Mouse (Mus musculus) stomach, embryonic 14.5 days (tissue): ENCODE measurements around the gene Cdkl4. TPM values are rescaled to one million over a fixed set of nuclear protein-coding genes. Genes with fewer than 3 reads are reported as not detected.
"Not testable (repeated sequence)": the region's sequence is repeated elsewhere in the genome, so short reads cannot be mapped to it uniquely, and the experiment has no call there.

ENCODE experiments used
- ATAC-seq: fragments of 200-750 bp; cut with Nextera tagmentation; 2 replicates; pipeline ENCODE4 v1.8.0; 2017; ENCODE audit warnings: low read depth, moderate TSS enrichment; ENCODE audit not compliant: insufficient number of reproducible peaks, insufficient read depth, low FRiP score
- H3K27ac ChIP-seq: fragments of 300-500 bp; sonication (generic); 2 replicates; pipeline ENCODE4 v1.5.1; 2014; ENCODE audit warnings: mild to moderate bottlenecking, low read length, moderate library complexity, mixed read lengths
- H3K27me3 ChIP-seq: fragments of 300-500 bp; sonication (generic); 2 replicates; pipeline ENCODE4 v1.6.1; 2014; ENCODE audit warnings: low read length, control low read depth, mixed read lengths; ENCODE audit not compliant: control insufficient read depth, insufficient read depth
- H3K36me3 ChIP-seq: fragments of 300-500 bp; sonication (generic); 2 replicates; pipeline ENCODE4 v1.6.1; 2014; ENCODE audit warnings: mild to moderate bottlenecking, control low read depth, low read length, moderate library complexity, mixed read lengths; ENCODE audit not compliant: control insufficient read depth, insufficient read depth
- H3K4me1 ChIP-seq: fragments of 300-500 bp; sonication (generic); 2 replicates; pipeline ENCODE4 v1.6.1; 2014; ENCODE audit warnings: low read length, control low read depth, mixed read lengths; ENCODE audit not compliant: control insufficient read depth, insufficient read depth
- H3K4me2 ChIP-seq: fragments of 300-500 bp; sonication (generic); replicated peaks from 2 replicates; pipeline ENCODE4 v1.6.1; 2014; ENCODE audit warnings: low read depth, low read length, control low read depth
- H3K4me3 ChIP-seq: fragments of 300-500 bp; sonication (generic); 2 replicates; pipeline ENCODE4 v1.5.1; 2014; ENCODE audit warnings: low read depth, low read length, control low read depth
- H3K9ac ChIP-seq: fragments of 300-500 bp; sonication (generic); replicated peaks from 2 replicates; pipeline ENCODE4 v1.6.1; 2014; ENCODE audit warnings: low read depth, mild to moderate bottlenecking, control low read depth, low read length, moderate library complexity, mixed read lengths
- H3K9me3 ChIP-seq: fragments of 300-500 bp; sonication (generic); 2 replicates; pipeline ENCODE4 v1.6.1; 2016; ENCODE audit warnings: low read depth, low read length, control low read depth; ENCODE audit not compliant: control insufficient read depth
- WGBS: fragments of 180-500 bp; shearing (Covaris S2); extraction: QIAGEN DNeasy Blood & Tissue Kit; methylation state at CpG from one replicate; pipeline ENCODE4 v1.1.7; 2014; 5-methylcytosine and 5-hydroxymethylcytosine counted together
- polyA plus RNA-seq: library from polyadenylated mRNA; unstranded; fragments of >200 nt; fragmentation: Nextera tagmentation; extraction: Ambion mirVana; gene quantifications from 2 replicates; pipeline ENCODE4 v1.2.1, GENCODE M21; 2014

The Cdkl4 gene
- polyA plus RNA-seq, 1 experiment from 2014 or later: 0.23 TPM

GRCm38 (mm10) chr17:80572187-80572935, 5.3 kb downstream of the Cdkl4 start:
- Histone ChIP-seq H3K27me3 (no peaks in the 10 kb centered on the region), H3K36me3 (no peaks in the 10 kb centered on the region), H3K9ac (no peak overlapping the region), H3K27ac (no peak overlapping the region), H3K4me2 (no peak overlapping the region), H3K9me3 (no peaks in the 10 kb centered on the region), H3K4me1 (no peaks in the 10 kb centered on the region), H3K4me3 (no peak overlapping the region)
- WGBS: 93% methylated on average over 13 of the region's 13 CpGs
- ATAC-seq: no peak

- no peak overlapping the region for H3K9ac ChIP-seq
- no peak overlapping the region for H3K4me2 ChIP-seq
- H3K27ac ChIP-seq: no peak overlapping the region
- no peaks in the 10 kb centered on the region; the same call in 1 of the 2 replicates for H3K9me3 ChIP-seq
- H3K4me3 ChIP-seq: no peak overlapping the region
- H3K36me3 ChIP-seq: no peaks in the 10 kb centered on the region
- H3K4me1 ChIP-seq: no peaks in the 10 kb centered on the region
- ATAC-seq: no peak
- H3K27me3 ChIP-seq: no peaks in the 10 kb centered on the region
- 88% methylated on average over 4 of the region's 4 CpGs for WGBS
Observed at GRCm38 (mm10) chr17:80571460-80571859, 6.2 kb downstream of the Cdkl4 start.

- H3K4me2 ChIP-seq, H3K27ac ChIP-seq, H3K4me1 ChIP-seq, ATAC-seq, H3K9ac ChIP-seq, H3K9me3 ChIP-seq, H3K4me3 ChIP-seq, H3K36me3 ChIP-seq, H3K27me3 ChIP-seq: not testable (repeated sequence)
- 82% methylated on average over 1 of the region's 2 CpGs for WGBS
Observed at GRCm38 (mm10) chr17:80569718-80570117, 7.9 kb downstream of the Cdkl4 start.

- H3K27me3 ChIP-seq: no peaks in the 10 kb centered on the region
- no peak for ATAC-seq
- H3K36me3 ChIP-seq: no peaks in the 10 kb centered on the region
- no peak overlapping the region for H3K4me3 ChIP-seq
- no peak overlapping the region for H3K27ac ChIP-seq
- no peaks in the 10 kb centered on the region for H3K4me1 ChIP-seq
- H3K9ac ChIP-seq: no peak overlapping the region
- no peak overlapping the region for H3K4me2 ChIP-seq
- no peaks in the 10 kb centered on the region; the same call in 1 of the 2 replicates for H3K9me3 ChIP-seq
- 86% methylated on average over 6 of the region's 6 CpGs for WGBS
Observed at GRCm38 (mm10) chr17:80568842-80569601, 8.6 kb downstream of the Cdkl4 start.

- ATAC-seq: no peak
Observed at GRCm38 (mm10) chr17:80568441-80568840, 9.2 kb downstream of the Cdkl4 start.

GRCm38 (mm10) chr17:80564611-80564924, 13.0 kb downstream of the Cdkl4 start:
- ATAC-seq: no peak
- 65% methylated on average over 3 of the region's 3 CpGs for WGBS
- no peak overlapping the region for H3K4me3 ChIP-seq
- no peak overlapping the region for H3K27ac ChIP-seq
- no peaks in the 10 kb centered on the region; the same call in 1 of the 2 replicates for H3K9me3 ChIP-seq
- H3K36me3 ChIP-seq: no peaks in the 10 kb centered on the region
- H3K4me1 ChIP-seq: no peaks in the 10 kb centered on the region
- no peaks in the 10 kb centered on the region for H3K27me3 ChIP-seq
- no peak overlapping the region for H3K4me2 ChIP-seq
- H3K9ac ChIP-seq: no peak overlapping the region

More at GRCm38 (mm10) chr17:80568441-80568840, 9.2 kb downstream of the Cdkl4 start:
- no peaks in the 10 kb centered on the region for H3K4me1 ChIP-seq
- H3K36me3 ChIP-seq: no peaks in the 10 kb centered on the region
- no peaks in the 10 kb centered on the region for H3K27me3 ChIP-seq
- no peak overlapping the region for H3K27ac ChIP-seq
- H3K9ac ChIP-seq: no peak overlapping the region
- no peaks in the 10 kb centered on the region; the same call in 1 of the 2 replicates for H3K9me3 ChIP-seq
- H3K4me3 ChIP-seq: no peak overlapping the region
- no peak overlapping the region for H3K4me2 ChIP-seq
- 83% methylated on average over 2 of the region's 2 CpGs for WGBS

GRCm38 (mm10) chr17:80563762-80564610, 13.6 kb downstream of the Cdkl4 start:
- H3K4me2 ChIP-seq, H3K9ac ChIP-seq, H3K4me3 ChIP-seq, H3K27me3 ChIP-seq, H3K9me3 ChIP-seq, H3K27ac ChIP-seq, ATAC-seq, H3K4me1 ChIP-seq, H3K36me3 ChIP-seq: not testable (repeated sequence)
- WGBS: 94% methylated on average over 27 of the region's 27 CpGs

GRCm38 (mm10) chr17:80562792-80563191, 14.8 kb downstream of the Cdkl4 start:
- H3K9ac ChIP-seq: no peak overlapping the region
- no peaks in the 10 kb centered on the region for H3K27me3 ChIP-seq
- no peak overlapping the region for H3K4me2 ChIP-seq
- H3K4me3 ChIP-seq: no peak overlapping the region
- H3K4me1 ChIP-seq: no peaks in the 10 kb centered on the region
- H3K36me3 ChIP-seq: no peaks in the 10 kb centered on the region
- no peaks in the 10 kb centered on the region; the same call in 1 of the 2 replicates for H3K9me3 ChIP-seq
- H3K27ac ChIP-seq: no peak overlapping the region
- ATAC-seq: no peak
- 62% methylated on average over 5 of the region's 5 CpGs for WGBS
